Mouse (Mus musculus) cerebellum, adult 18-20 months (tissue): ENCODE measurements around the gene Gm20390.
"Not testable (repeated sequence)": the region's sequence is repeated elsewhere in the genome, so short reads cannot be mapped to it uniquely, and the experiment has no call there.

ENCODE experiments used
- DNase-seq, 2 experiments: peaks; one replicate each; pipeline ENCODE4 v3.0.0; 2021

Gene Gm20390

DNA sequence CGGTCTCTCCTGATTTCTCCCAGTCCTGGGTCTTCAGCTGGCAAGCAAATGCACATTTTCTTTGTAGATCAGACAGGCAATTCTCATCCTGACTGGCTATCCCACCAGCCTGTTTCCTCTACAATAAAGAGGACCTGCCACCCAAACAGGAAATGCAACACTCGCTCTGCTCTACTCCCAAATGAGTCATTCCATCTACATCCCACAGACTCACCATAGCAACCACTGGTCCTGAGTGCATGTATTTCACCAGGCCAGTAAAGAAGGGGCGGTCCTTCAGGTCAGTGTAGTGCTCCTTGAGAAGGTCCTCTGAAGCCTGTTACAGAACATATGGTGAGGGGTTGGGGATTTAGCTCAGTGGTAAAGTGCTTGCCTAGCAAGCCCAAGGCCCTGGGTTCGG is 5.1 kb downstream of the Gm20390 start:
- DNase-seq: no peak

- no peak for DNase-seq
Observed at GRCm38 (mm10) chr11:93961482-93961881, 6.6 kb downstream of the Gm20390 start.

DNA sequence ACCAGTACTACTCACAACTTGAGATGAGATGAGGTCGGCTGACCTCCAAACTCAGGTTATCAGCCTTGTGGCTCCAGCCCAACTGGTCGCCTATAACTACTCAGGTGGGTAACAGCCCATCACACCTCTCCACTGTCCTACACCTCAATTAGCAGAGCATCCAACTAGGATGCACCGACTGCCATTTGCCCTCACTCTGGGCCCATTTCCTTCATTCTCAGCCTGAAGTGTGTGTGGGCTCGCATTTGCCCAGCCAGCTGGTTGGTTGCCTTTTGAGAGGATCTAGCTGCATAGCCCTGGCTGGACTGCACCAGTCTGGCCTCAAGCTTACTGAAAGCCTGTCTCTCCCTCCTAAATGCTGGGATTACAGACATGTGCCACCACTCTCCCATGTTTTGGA is 10.3 kb downstream of the Gm20390 start:
- DNase-seq: no peak

GRCm38 (mm10) chr11:93957031-93957555 is 11.0 kb downstream of the Gm20390 start:
- DNase-seq: no peak

DNA sequence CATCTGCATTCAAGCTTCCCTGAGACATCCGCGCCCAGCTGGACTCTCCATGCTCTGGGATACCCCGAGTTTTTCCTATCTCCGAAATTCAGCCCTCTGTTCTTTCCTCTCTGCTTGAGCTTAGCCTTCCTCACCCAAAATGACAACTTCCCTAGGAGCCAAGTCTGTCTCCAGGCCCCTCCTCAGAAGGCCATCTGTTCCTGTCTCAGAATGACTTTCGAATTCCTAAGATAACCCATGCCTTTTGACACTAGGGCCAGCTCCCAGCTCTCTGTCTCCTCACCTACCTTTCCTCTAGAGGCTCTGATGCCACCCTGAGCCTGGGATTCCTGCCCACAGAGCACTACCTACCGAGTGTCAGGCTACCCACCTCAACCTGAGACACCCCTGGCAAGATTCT is 11.9 kb downstream of the Gm20390 start, which contains the start of gene Nme2:
Gene Nme2 (minus strand): TSS at position 101 of the 400 bp plus-strand sequence.
- DNase-seq: peak; percentile 19 to 30

DNA sequence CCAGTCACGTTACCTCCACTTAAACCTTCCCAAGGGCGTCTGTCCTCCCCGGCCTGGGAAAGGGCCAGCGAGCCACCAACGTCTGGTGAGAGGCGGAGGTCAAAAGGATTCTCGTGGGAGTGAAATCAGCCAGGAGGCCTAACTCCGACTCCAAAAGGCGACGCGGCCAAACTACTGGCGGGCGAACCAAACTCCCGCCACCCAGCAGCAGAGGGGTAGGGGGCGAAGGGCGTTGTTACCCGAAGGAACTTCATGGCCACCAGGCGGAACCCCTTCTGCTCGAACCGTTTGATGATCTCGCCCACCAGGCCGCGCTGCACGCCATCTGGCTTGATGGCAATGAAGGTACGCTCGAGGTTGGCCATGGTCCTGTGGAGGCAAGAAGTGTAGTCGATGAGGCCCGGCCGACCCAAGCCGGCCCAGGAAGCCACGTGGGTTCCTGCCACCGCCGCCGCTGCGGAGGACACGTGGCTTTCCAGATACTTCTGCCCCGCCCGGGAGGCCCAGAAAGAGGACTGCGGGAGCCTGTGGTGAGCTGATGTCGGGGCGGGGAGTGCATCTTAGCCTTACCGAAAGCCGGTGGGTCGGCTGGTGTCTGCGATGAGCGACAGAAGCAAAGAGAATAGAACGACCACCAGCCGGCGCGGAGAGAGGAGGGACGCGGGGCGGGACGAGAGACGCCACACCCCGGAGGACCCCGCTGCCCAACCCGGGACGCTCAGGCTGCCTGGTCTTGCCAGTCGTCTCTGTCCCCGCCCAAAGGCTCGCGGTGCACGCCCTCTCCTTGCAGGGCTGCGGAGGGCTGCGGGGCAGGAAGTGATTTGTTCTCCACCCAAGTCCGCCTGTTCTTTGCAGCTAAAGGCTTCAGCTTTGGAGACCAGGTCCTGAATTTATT is 12.6 kb downstream of the Gm20390 start:
- DNase-seq: peak; percentile 80 to 88

DNA sequence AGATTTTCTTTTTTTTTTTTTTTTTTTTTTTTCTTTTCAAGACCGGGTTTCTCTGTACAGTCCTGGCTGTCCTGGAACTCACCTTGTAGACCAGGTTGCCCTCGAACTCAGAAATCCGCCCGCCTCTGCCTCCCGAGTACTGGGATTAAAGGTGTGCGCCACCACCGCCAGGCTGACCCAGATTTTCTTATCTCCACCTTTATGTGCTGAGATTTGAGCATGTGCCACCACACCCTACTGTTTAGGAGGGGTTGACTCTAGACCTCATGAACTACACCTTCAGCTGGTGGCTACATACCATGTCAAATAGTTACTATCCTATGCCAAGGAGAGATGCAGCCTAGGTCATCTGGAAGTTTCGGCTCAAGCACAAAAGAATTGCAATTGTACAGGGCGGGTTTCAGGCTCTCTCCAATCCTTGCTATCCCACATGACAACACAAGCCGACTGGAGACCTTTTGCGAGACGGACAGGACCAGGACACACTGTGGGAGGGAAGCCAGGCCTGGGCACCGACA is 13.3 kb downstream of the Gm20390 start:
- DNase-seq: peak in 1 of 2 experiments; percentile 16

DNA sequence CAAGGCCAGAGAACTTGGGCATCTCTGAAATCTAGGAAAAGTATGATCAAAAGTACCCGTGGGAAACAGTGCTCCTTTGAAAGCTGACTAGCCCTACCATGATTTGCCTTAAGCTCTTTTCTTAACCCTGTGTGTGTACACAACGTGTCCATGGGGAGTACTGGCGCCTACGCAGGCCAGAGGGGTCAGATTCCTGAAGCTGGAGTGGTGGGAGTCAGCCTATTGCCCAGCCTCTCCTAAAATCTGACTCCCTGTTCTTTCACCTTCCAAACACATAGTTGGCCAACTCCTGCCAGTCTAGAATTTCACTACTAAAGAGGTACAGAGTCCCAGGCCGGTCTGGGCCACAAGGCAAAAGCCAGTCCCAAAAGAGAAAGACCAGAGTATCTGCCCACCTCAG is 15.7 kb downstream of the Gm20390 start:
- DNase-seq: no peak

DNA sequence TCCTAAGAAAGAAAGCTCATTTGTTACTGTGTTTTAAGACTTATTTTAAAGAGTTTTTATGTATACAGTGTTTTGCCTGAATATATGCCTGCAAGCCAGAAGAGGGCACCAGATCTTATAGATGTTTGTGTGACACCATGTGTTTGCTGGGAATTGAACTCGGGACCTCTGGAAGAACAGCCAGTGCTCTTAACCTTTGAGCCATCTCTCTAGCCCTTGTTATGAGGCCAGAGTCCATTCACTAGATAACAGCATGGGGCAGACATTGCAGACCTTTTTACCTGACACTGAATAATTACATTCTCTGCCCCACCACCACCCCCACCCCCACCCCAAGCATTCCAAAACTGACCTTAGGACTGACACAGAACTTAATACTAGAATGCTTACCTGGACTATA is 18.0 kb downstream of the Gm20390 start:
- no peak for DNase-seq

DNA sequence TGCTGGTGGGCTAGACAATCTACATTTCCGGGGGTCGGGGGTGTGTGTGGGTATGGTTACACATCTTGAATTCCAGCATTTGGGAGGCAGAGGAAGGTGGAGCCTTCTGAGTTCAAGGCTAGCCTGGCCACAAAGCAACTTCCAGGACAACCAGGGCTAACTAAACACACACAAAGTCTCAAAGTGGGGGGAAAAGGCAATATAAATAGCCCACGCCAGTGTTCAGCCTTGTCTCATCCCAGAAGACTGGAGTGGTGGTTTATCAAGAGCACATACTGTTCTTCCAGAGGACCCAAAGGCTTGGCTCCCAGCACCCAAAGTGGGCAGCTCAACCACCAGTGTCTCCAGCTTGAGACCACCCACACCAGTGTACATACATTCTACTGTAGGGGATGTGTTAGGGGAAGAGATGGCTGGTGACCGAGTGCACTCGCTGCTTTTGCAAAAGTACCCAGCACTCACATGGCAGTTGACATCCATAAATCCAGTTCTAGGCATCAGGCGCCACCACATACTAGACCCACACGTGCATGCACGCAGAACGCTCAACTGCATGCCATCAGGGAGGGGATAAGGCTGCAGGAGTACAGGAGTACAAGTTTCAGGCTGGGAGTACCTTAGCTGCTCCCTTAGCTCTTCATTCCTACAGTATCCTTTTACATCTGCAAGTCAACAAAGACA is 19.1 kb downstream of the Gm20390 start:
- DNase-seq: no peak

GRCm38 (mm10) chr11:93944986-93945385 is 23.1 kb downstream of the Gm20390 start:
- no peak for DNase-seq

- DNase-seq: no peak
Observed at GRCm38 (mm10) chr11:93940906-93941305, 27.2 kb downstream of the Gm20390 start.

DNA sequence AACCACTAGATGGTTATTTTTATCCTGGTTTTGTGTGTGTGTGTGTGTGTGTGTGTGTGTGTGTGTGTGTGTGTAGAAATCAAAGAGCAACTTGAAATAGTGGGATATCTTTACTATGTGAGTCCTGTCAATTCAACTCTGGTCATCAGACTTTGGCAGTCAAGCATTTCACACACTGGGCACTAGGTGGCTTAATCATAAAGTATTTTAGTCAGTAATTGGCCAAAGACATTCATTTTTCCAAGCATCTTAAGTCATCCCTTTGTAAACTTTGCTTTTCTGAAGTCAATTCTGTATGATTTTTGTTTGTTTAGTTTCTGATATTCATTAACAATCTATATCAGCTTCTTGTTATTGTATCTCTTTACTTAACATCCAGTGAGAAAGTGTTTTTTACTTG is 39.0 kb downstream of the Gm20390 start:
- no peak for DNase-seq

DNA sequence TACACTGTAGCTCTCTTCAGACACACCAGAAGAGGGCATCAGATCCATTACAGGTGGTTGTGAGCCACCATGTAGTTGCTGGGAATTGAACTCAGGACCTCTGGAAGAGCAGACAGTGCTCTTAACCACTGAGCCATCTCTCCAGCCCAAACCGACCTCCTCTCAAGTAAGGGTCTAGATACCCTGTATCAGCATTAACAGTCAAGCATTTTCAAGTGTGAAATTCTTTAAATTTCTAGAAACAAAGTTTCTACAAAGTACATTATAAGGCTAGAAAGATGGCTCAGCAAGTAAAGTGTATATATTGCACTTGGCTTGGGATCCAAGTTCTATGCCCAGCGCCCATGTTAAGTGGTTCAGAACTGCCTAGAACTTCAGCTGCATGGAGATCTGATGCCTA is 53.1 kb downstream of the Gm20390 start:
- not testable (repeated sequence) for DNase-seq

GRCm38 (mm10) chr11:93911603-93912002 is 56.5 kb downstream of the Gm20390 start:
- DNase-seq: no peak

- no peak for DNase-seq
Observed at GRCm38 (mm10) chr11:93908829-93909228, 59.3 kb downstream of the Gm20390 start.

GRCm38 (mm10) chr11:93907839-93908238 is 60.3 kb downstream of the Gm20390 start:
- no peak for DNase-seq

DNA sequence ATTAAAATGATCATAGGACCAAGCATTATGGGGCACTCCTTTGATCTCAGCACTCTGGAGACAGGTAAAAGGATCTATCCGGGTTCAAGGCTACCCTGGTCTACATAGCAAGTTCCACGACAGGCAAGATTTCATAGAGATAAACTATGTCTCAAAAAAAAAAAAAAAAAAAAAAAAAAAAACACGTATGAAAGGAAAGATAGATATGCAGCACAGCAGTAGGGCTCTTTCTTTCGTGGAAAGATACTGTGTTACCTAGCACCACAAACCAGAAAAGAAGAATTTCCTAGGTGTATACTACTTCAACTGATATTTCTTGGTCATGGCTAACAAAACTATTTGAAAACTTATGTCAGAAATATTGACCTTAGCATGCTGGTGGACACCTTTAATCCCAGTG is 61.3 kb downstream of the Gm20390 start:
- DNase-seq: no peak
